Mouse (Mus musculus): Measurements from ENCODE around the gene Wdr1.

- TF ChIP-seq EP300 (IDR thresholded peaks at IDR 0.05; ENCODE audit: low read depth) = no peak
- no peak for TF ChIP-seq CTCF (IDR thresholded peaks at IDR 0.05; ENCODE audit: low read depth)
These were observed 79.4 kb downstream of the Wdr1 start for GRCm38 (mm10) chr5:38483518-38484110.
